Mouse (Mus musculus) CD8-positive naive resting alpha-beta T cell, adult 2 months (primary cell): ENCODE data around the gene Sox13.

Source experiments
- DNase-seq, 2 experiments: peaks; one replicate each; pipeline ENCODE4 v3.0.0; 2022; ENCODE audit warnings: low read depth in 2 of 2, low spot score in 2 of 2

Gene Sox13

GRCm38 (mm10) chr1:133423543-133424480 is at the start of gene Sox13:
TSS of gene Sox13 (minus strand) at chr1:133424377.
- DNase-seq: no peak

GRCm38 (mm10) chr1:133471556-133471955 is 47.4 kb upstream of the Sox13 start:
- DNase-seq: no peak

DNA sequence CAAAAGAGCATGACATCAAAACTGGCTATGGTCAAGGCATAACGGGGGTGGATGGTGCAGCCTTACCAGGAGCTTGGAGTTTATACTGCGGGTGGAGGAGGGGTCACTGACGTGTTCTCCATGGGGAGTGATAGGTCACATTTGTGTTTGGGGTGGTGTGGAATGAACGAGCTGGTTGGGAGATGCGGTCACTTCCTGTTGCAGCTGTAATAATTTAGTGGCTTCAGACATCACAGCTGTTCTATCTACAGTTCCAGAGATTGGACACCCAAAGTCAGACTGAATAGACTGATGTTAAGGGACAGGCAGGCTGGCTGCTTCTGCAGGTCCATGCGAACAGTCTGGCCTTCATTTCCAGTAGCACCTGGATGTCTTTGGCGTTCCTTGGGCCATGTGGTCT is 46.9 kb upstream of the Sox13 start:
- no peak for DNase-seq

DNA sequence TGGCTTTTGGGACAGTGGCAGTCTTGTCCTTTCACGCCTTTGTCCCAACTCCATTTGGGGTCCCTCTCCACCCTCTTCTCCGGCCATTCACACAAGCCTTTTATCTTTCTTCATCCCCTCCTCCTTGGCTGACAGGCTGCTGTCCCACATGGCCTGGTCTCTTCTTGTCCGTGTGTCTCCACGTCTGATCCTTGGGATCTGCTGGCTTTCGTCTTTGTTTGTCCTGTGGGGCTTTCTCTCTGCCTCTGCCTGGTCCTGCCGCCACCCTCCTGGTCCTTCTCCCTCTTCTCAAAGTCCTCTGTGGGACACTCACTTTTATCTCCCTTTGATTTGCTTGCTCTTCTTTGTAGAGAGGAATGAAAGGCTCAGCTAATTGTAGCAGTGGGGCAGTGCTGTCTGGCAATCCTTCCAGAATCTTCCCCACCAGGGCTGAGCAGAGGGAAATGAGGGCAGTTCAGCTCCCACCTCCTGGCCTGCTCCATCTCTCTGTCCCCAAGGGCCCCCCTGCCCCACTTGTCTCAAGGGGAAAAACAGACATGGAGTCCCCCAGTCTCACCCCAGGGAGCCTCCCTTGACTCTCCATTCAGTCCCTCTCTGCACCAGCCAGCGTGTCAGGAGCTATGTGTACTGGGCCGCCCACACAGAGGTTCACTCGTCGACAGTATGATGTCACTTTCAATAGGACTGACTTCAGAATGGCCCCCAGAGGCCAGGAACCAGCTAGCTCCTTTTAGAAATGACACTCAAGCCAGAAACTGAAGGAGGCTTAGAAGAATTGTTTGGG is 46.3 kb upstream of the Sox13 start:
- DNase-seq: no peak

DNA sequence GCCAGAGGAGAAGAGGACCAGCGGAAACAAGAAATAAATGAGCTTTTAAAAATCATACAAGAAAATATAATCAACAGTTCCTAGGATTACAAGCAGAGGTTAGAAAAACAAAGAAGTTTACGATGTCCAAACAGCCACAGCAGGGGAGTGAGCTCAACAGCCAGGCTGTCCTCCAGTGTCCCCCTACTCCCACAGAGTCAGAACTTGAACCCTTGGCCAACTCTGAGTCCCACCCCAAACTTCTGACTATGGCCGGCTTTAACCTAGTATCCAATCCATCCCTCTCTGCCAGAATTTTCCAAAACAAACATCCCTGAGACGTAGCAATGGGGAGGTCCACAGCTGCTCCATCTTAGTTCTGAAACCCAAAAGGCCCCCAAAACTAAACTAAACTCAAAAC is 45.0 kb upstream of the Sox13 start:
- DNase-seq: no peak

GRCm38 (mm10) chr1:133468751-133469150 is 44.6 kb upstream of the Sox13 start:
- no peak for DNase-seq

- no peak for DNase-seq
These were observed 43.7 kb upstream of the Sox13 start for GRCm38 (mm10) chr1:133467905-133468304.

- no peak for DNase-seq
These were observed 39.0 kb upstream of the Sox13 start for GRCm38 (mm10) chr1:133463138-133463537.

DNA sequence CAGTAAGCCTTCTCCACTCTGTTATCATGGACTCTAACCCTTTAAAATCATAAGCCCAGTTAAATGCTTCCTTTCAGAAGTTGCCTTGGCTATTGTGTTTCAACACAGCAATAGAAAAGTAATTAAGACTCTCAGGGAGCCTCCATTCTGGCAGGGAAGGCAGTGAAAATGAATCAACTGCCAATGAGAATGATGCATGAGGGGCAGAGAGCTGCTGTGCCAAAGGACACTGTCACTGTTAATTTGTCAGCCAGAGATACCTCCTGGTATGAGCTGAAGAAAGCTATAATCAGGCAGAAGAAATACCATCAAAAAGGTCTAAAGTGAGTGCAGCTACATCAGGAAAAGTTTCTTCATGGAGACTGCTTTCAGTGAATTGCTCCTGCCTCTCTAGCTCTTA is 36.8 kb upstream of the Sox13 start:
- DNase-seq: no peak

DNA sequence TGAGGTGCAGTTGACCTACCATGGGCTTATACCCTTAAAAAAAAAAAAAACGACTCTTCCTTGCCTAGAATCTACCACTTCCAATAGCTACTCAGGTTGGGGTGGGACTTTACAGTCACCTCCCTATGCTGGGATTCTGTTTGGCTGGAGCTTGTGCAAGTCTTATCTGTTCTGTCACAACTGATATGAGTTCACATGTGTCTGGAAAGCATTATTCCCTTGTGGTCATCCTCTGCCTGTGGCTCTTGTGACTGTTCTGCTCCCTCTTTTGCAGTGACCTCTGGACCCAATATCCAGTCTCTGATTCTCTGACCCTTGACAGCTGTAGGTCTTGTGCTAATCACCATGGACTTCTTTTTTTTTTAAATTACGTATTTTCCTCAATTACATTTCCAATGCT is 31.9 kb upstream of the Sox13 start:
- no peak for DNase-seq

- DNase-seq: no peak
These were observed 28.5 kb upstream of the Sox13 start for GRCm38 (mm10) chr1:133452564-133453165.

- no peak for DNase-seq
These were observed 27.8 kb upstream of the Sox13 start for GRCm38 (mm10) chr1:133451869-133452563.

- DNase-seq: no peak
These were observed 26.8 kb upstream of the Sox13 start for GRCm38 (mm10) chr1:133451025-133451424.

- no peak for DNase-seq
These were observed 24.3 kb upstream of the Sox13 start for GRCm38 (mm10) chr1:133448351-133448931.

DNA sequence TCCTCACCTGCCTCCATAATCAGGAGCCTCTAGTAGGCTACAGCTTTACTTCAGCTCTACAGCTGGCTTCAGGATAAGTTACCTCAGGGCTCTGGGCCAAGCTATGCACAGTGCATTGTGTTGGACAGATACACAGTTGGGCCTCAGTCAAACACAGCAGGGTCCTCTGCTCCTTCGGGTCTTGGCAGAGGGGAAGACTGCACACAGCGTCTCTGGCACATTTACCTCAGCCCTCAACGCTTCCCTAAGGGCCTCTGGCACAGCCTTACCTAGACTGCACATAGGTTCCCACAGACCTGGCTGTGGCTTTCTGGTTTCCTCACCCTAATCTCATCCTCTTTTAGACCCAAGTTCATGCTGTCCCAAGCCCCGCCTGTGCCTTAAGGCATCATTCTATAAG is 22.1 kb upstream of the Sox13 start:
- DNase-seq: no peak

- DNase-seq: no peak
These were observed 20.1 kb upstream of the Sox13 start for GRCm38 (mm10) chr1:133444315-133444714.

DNA sequence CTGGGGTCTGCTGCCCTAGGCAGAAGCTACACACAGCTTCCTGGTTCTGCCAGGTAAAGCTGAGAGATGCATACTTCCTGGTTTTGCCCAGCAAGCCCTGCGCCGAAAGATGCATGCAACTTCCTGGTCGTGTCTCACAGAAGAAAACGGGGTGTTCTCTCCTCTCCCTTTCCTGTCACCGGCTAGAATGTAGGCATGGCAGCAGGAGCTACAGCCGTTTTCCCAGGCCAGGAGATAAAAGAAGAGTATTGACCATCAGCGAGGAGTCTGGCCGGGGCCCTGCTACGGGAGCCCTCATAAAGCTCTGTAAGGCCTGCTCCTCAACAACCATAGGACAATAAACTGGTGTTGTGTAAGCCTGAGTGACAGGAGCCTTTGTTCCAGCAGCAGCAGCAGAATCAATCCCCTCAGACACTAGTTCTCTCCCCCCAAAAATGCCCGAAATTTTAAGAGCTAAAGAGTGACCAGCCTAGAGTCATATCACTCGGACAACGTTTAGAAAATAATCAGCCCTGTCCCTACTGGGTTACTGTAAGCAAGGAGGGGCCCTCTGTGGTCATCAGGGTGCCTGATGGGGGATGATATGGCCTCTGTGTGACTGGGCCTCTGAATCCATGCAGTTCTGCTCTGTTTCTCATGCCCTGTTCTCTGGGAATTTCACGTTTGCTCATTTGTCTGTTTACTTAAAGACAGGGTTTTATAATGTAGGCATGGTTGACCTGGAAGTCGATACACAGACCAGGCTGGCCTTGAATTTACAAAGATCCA is 13.9 kb upstream of the Sox13 start:
- no peak for DNase-seq

DNA sequence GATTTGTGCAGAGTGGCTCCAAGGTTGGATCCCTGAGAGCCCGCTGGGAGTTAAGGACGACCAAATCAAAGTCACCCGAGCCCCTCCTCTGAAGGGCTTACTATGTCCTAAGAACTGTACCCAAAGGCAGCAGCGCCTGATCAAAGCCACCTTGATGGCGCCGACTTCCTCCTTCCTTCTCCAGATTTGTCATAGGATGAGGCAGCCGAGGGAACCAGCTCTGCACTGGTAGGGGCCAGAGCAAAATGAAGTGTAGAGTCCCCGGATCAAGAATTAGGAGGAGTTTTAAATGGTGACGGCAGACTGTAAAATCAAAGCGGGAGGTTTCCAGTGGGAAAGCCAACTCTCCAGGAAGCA is 10.6 kb upstream of the Sox13 start:
- no peak for DNase-seq

- DNase-seq: no peak
These were observed 10.0 kb upstream of the Sox13 start for GRCm38 (mm10) chr1:133434018-133434755.
